Mouse (Mus musculus) ES-Bruce4 (cell line): ENCODE data around the gene Srrm4.

Experiments
- CTCF ChIP-seq: IDR thresholded peaks from one replicate; pipeline ENCODE4 v1.8.1; 2011; ENCODE audit warnings: low read depth, low read length
- EP300 ChIP-seq: IDR thresholded peaks from 2 replicates; pipeline ENCODE4 v1.6.1; 2011; ENCODE audit warnings: low read depth, low read length; ENCODE audit not compliant: insufficient read depth
- POLR2A ChIP-seq: IDR thresholded peaks from one replicate; pipeline ENCODE4 v1.8.1; 2011; ENCODE audit warnings: low read length; ENCODE audit not compliant: insufficient read depth

DNA sequence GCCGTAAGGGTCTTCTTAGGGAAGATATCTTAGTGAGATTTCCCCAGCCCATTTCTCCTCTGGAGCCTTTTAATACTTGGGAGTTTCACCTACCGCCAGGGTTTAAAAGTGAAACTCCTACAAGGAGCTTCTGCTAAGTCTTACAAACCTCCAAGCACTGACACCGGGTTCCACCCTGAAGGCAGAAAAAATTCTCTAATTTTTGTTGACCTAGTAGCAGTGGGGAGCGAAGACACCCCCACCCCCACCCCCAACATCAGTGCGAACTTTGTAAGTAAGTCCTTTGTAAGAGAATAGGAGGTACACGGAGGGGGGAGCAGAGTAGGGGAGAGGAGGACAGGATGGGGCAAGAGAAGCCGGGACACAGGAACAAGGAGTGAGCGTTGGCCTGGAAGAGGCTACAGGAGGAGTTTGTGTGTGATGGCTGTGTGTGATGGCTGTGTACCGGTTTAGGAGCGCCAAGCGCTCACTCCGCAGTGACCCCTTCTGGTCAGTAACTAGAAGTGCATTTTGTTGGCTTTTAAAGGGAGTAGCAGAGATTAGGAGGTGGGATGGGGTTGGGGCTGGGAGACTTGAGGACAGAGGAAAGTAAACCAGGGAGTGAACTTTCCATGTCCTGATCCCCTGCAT lies 1.3 kb upstream of the Srrm4 start:
- TF ChIP-seq POLR2A, result no peak
- TF ChIP-seq CTCF, result peak; percentile 89
- TF ChIP-seq EP300, result 0 out of 2 replicates have a peak, but pooled peaks have one; percentile 44
